Mouse (Mus musculus): ENCODE results near the gene Chrdl2.

GRCm38 (mm10) chr7:100042120-100042519 is 36.1 kb downstream of the Chrdl2 start:
- TF ChIP-seq CTCF (conservative IDR thresholded peaks at IDR 0.05; ENCODE audit: low read length), result no peak
- TF ChIP-seq NANOG (IDR thresholded peaks at IDR 0.05; ENCODE audit: borderline replicate concordance, low read length), result no peak
- no peak for TF ChIP-seq POU5F1 (IDR thresholded peaks at IDR 0.05; ENCODE audit: borderline replicate concordance, low read length)
